Mouse (Mus musculus) kidney, postnatal 0 days (tissue): ENCODE results near the gene Csdc2. TPM values are rescaled to one million over a fixed set of nuclear protein-coding genes. Genes with fewer than 3 reads are reported as not detected.

ENCODE experiments used
- ATAC-seq: fragments of 200-750 bp; cut with Nextera tagmentation; replicated peaks from 2 replicates; pipeline ENCODE4 v1.8.0; 2017; ENCODE audit warnings: low read depth, moderate number of reproducible peaks, moderate TSS enrichment, moderate library complexity; ENCODE audit not compliant: low FRiP score
- DNase-seq: peaks from one replicate; pipeline ENCODE4 v3.0.0-alpha.2; 2016; ENCODE audit warnings: low spot score
- H3K27ac ChIP-seq: fragments of 300-500 bp; sonication (generic); 2 replicates; pipeline ENCODE4 v1.5.1; 2014; ENCODE audit warnings: mild to moderate bottlenecking
- H3K27me3 ChIP-seq: fragments of 300-500 bp; sonication (generic); 2 replicates; pipeline ENCODE4 v1.6.1; 2014; ENCODE audit warnings: low read length, mixed read lengths; ENCODE audit not compliant: insufficient read depth
- H3K36me3 ChIP-seq: fragments of 300-500 bp; sonication (generic); 2 replicates; pipeline ENCODE4 v1.6.1; 2014; ENCODE audit warnings: low read length, mixed read lengths; ENCODE audit not compliant: insufficient read depth
- H3K4me1 ChIP-seq: fragments of 300-500 bp; sonication (generic); replicated peaks from 2 replicates; pipeline ENCODE4 v1.6.1; 2014; ENCODE audit warnings: antibody characterized with exemption, low read length, mixed read lengths; ENCODE audit not compliant: insufficient read depth
- H3K4me2 ChIP-seq: fragments of 300-500 bp; sonication (generic); 2 replicates; pipeline ENCODE4 v1.6.1; 2014; ENCODE audit warnings: mild to moderate bottlenecking, low read length, moderate library complexity, mixed read lengths
- H3K4me3 ChIP-seq: fragments of 300-500 bp; sonication (generic); replicated peaks from 2 replicates; pipeline ENCODE4 v1.5.1; 2014; ENCODE audit warnings: low read depth, low read length
- H3K9ac ChIP-seq: fragments of 300-500 bp; sonication (generic); 2 replicates; pipeline ENCODE4 v1.6.1; 2014; ENCODE audit warnings: low read depth, low read length
- H3K9me3 ChIP-seq: fragments of 300-500 bp; sonication (generic); replicated peaks from 2 replicates; pipeline ENCODE4 v1.6.1; 2016; ENCODE audit warnings: low read length, inconsistent platforms, mixed read lengths
- CTCF ChIP-seq: IDR thresholded peaks from 2 replicates; pipeline ENCODE4 v1.5.1; 2016; ENCODE audit warnings: antibody characterized with exemption, low read depth, mild to moderate bottlenecking, moderate library complexity
- WGBS: fragments of 180-500 bp; shearing (Covaris S2); extraction: QIAGEN DNeasy Blood & Tissue Kit; methylation state at CpG from one replicate; pipeline ENCODE4 v1.1.7; 2014; 5-methylcytosine and 5-hydroxymethylcytosine counted together
- polyA plus RNA-seq: library from polyadenylated mRNA; unstranded; fragments of >200 nt; fragmentation: Nextera tagmentation; extraction: Ambion mirVana; gene quantifications from 2 replicates; pipeline ENCODE4 v1.2.1, GENCODE M21; 2015

The Csdc2 gene
- polyA plus RNA-seq, 1 experiment from 2014 or later = 20.4 TPM

GRCm38 (mm10) chr15:81980321-81980720 is 43.8 kb downstream of the Csdc2 start, which contains the start of gene 1700029P11Rik:
TSS of gene 1700029P11Rik (plus strand) at chr15:81980540.
- Histone ChIP-seq H3K27ac (no peak within 1 kb of the TSS), H3K4me1 (no peaks in the 10 kb centered on the region), H3K9ac (no peak within 1 kb of the TSS), H3K9me3 (no peaks in the 10 kb centered on the region), H3K36me3 (no peaks in the 10 kb centered on the region), H3K27me3 (no peaks in the 10 kb centered on the region), H3K4me2 (no peak within 1 kb of the TSS), H3K4me3 (no peak within 1 kb of the TSS)
- DNase-seq (no peak), ATAC-seq (no peak)
- no peak for TF ChIP-seq CTCF
- WGBS = 98% methylated on average over 20 of the region's 23 CpGs

- ATAC-seq = no peak
- Histone ChIP-seq H3K27me3 (no peaks in the 10 kb centered on the region), H3K36me3 (no peaks in the 10 kb centered on the region), H3K9me3 (no peaks in the 10 kb centered on the region), H3K27ac (no peak overlapping the region), H3K4me1 (no peaks in the 10 kb centered on the region), H3K4me3 (no peak overlapping the region), H3K4me2 (no peak overlapping the region), H3K9ac (no peak overlapping the region)
- WGBS = 53% methylated on average over 1 of the region's 1 CpGs
- no peak for TF ChIP-seq CTCF
- DNase-seq = no peak
Observed at GRCm38 (mm10) chr15:81982173-81982572, 45.6 kb downstream of the Csdc2 start.

GRCm38 (mm10) chr15:81985267-81986161 is 49.0 kb downstream of the Csdc2 start:
- no peak for ATAC-seq
- no peaks in the 10 kb centered on the region for H3K27me3 ChIP-seq
- H3K36me3 ChIP-seq = no peaks in the 10 kb centered on the region
- WGBS = 59% methylated on average over 2 of the region's 2 CpGs
- no peak overlapping the region for H3K27ac ChIP-seq
- H3K4me1 ChIP-seq = no peaks in the 10 kb centered on the region
- H3K9ac ChIP-seq = no peak overlapping the region
- DNase-seq = no peak
- H3K4me3 ChIP-seq = no peak overlapping the region
- no peak overlapping the region for H3K4me2 ChIP-seq
- TF ChIP-seq CTCF = no peak
- no peaks in the 10 kb centered on the region for H3K9me3 ChIP-seq

GRCm38 (mm10) chr15:81987646-81988045 is 51.1 kb downstream of the Csdc2 start, which contains the start of gene Xrcc6:
TSS of gene Xrcc6 (plus strand) at chr15:81987835.
- Histone ChIP-seq H3K4me2 (no peak within 1 kb of the TSS), H3K27ac (no peak within 1 kb of the TSS), H3K27me3 (no peaks in the 10 kb centered on the region), H3K4me1 (no peaks in the 10 kb centered on the region), H3K9ac (no peak within 1 kb of the TSS), H3K9me3 (no peaks in the 10 kb centered on the region), H3K4me3 (no peak within 1 kb of the TSS), H3K36me3 (no peaks in the 10 kb centered on the region)
- 82% methylated on average over 3 of the region's 3 CpGs for WGBS
- ATAC-seq (no peak), DNase-seq (no peak)
- TF ChIP-seq CTCF = no peak

- Histone ChIP-seq H3K27me3 (no peaks in the 10 kb centered on the region), H3K36me3 (no peaks in the 10 kb centered on the region), H3K9ac (no peak overlapping the region), H3K27ac (no peak overlapping the region), H3K4me2 (no peak overlapping the region), H3K9me3 (no peaks in the 10 kb centered on the region), H3K4me3 (no peak overlapping the region), H3K4me1 (no peaks in the 10 kb centered on the region)
- WGBS = 43% methylated on average over 11 of the region's 11 CpGs
- DNase-seq = peak; percentile 96
- peak; percentile 80 for ATAC-seq
- peak; percentile 89 for TF ChIP-seq CTCF
Observed at GRCm38 (mm10) chr15:81989371-81990062, 53.0 kb downstream of the Csdc2 start.

GRCm38 (mm10) chr15:81990549-81990948 is 54.0 kb downstream of the Csdc2 start:
- H3K4me1 ChIP-seq = no peaks in the 10 kb centered on the region
- TF ChIP-seq CTCF = no peak
- H3K4me3 ChIP-seq = no peak overlapping the region
- DNase-seq = no peak
- no peaks in the 10 kb centered on the region for H3K9me3 ChIP-seq
- H3K27ac ChIP-seq = no peak overlapping the region
- H3K4me2 ChIP-seq = no peak overlapping the region
- ATAC-seq = no peak
- H3K27me3 ChIP-seq = no peaks in the 10 kb centered on the region
- no peaks in the 10 kb centered on the region for H3K36me3 ChIP-seq
- WGBS = 61% methylated on average over 7 of the region's 7 CpGs
- H3K9ac ChIP-seq = no peak overlapping the region
